Mouse (Mus musculus) forebrain, embryonic 10.5 days (tissue): ENCODE measurements around the gene Mroh3. TPM values are rescaled to one million over a fixed set of nuclear protein-coding genes. Genes with fewer than 3 reads are reported as not detected.
A peak's percentile ranks its signal among the peaks of the same experiment; 100 is the strongest.

ENCODE experiments used
- DNase-seq: peaks from one replicate; pipeline ENCODE4 v3.0.0-alpha.2; 2017; ENCODE audit warnings: low spot score; ENCODE audit errors: extremely low spot score
- H3K27ac ChIP-seq: fragments of 300-500 bp; sonication (generic); 2 replicates; pipeline ENCODE4 v1.5.1; 2016; ENCODE audit warnings: mild to moderate bottlenecking
- H3K27me3 ChIP-seq: fragments of 300-500 bp; sonication (generic); 2 replicates; pipeline ENCODE4 v1.6.1; 2016; ENCODE audit warnings: mild to moderate bottlenecking; ENCODE audit not compliant: poor library complexity, severe bottlenecking
- H3K36me3 ChIP-seq: fragments of 300-500 bp; sonication (generic); replicated peaks from 2 replicates; pipeline ENCODE4 v1.6.1; 2016; ENCODE audit warnings: mild to moderate bottlenecking, moderate library complexity
- H3K4me1 ChIP-seq: fragments of 300-500 bp; sonication (generic); 2 replicates; pipeline ENCODE4 v1.6.1; 2016
- H3K4me3 ChIP-seq: fragments of 300-500 bp; sonication (generic); 2 replicates; pipeline ENCODE4 v1.5.1; 2016; ENCODE audit warnings: mild to moderate bottlenecking, moderate library complexity
- H3K9me3 ChIP-seq: fragments of 300-500 bp; sonication (generic); 2 replicates; pipeline ENCODE4 v1.6.1; 2016; ENCODE audit warnings: mild to moderate bottlenecking, moderate library complexity
- WGBS: fragments of 180-500 bp; shearing (Covaris S2); methylation state at CpG from one replicate; pipeline ENCODE4 v1.1.7; 2016; 5-methylcytosine and 5-hydroxymethylcytosine counted together
- polyA plus RNA-seq: library from polyadenylated mRNA; unstranded; fragments of >200 nt; fragmentation: Nextera tagmentation; extraction: Ambion mirVana; gene quantifications from 2 replicates; pipeline ENCODE4 v1.2.1, GENCODE M21; 2016

The Mroh3 gene
- polyA plus RNA-seq, 1 experiment from 2014 or later: 0.27 TPM

GRCm38 (mm10) chr1:136223758-136224342 is 11.2 kb upstream of the Mroh3 start:
- H3K36me3 ChIP-seq: peaks cover 97% of the 10 kb centered on the region
- WGBS: 92% methylated on average over 10 of the region's 10 CpGs
- no peak overlapping the region for H3K27ac ChIP-seq
- H3K27me3 ChIP-seq: peaks cover 3% of the 10 kb centered on the region; the same call in 1 of the 2 replicates
- no peak for DNase-seq
- H3K4me1 ChIP-seq: peaks cover 15% of the 10 kb centered on the region
- no peaks in the 10 kb centered on the region for H3K9me3 ChIP-seq
- no peak overlapping the region for H3K4me3 ChIP-seq

GRCm38 (mm10) chr1:136222386-136222785 is 9.8 kb upstream of the Mroh3 start:
- no peak for DNase-seq
- Histone ChIP-seq H3K9me3 (no peaks in the 10 kb centered on the region), H3K36me3 (peaks cover 100% of the 10 kb centered on the region), H3K4me3 (no peak overlapping the region), H3K4me1 (0 out of 2 replicates have a peak, but pooled peaks cover 3% of the 10 kb centered on the region), H3K27ac (no peak overlapping the region), H3K27me3 (peaks cover 2% of the 10 kb centered on the region; the same call in 1 of the 2 replicates)
- 96% methylated on average over 10 of the region's 10 CpGs for WGBS

GRCm38 (mm10) chr1:136220037-136220871 is 7.6 kb upstream of the Mroh3 start:
- 80% methylated on average over 10 of the region's 10 CpGs for WGBS
- Histone ChIP-seq H3K4me1 (no peaks in the 10 kb centered on the region), H3K27ac (no peak overlapping the region), H3K4me3 (no peak overlapping the region), H3K36me3 (peaks cover 100% of the 10 kb centered on the region), H3K9me3 (no peaks in the 10 kb centered on the region), H3K27me3 (no peaks in the 10 kb centered on the region)
- no peak for DNase-seq

- H3K27me3 ChIP-seq: no peaks in the 10 kb centered on the region
- H3K4me1 ChIP-seq: no peaks in the 10 kb centered on the region
- H3K36me3 ChIP-seq: peaks cover 88% of the 10 kb centered on the region
- H3K4me3 ChIP-seq: no peak overlapping the region
- DNase-seq: no peak
- WGBS: 88% methylated on average over 15 of the region's 15 CpGs
- no peaks in the 10 kb centered on the region for H3K9me3 ChIP-seq
- no peak overlapping the region for H3K27ac ChIP-seq
These were observed 1.7 kb upstream of the Mroh3 start for GRCm38 (mm10) chr1:136214304-136214703.

GRCm38 (mm10) chr1:136190033-136190432 is 22.6 kb downstream of the Mroh3 start:
- H3K9me3 ChIP-seq: no peaks in the 10 kb centered on the region
- H3K27me3 ChIP-seq: no peaks in the 10 kb centered on the region
- no peaks in the 10 kb centered on the region for H3K36me3 ChIP-seq
- 93% methylated on average over 5 of the region's 5 CpGs for WGBS
- no peak for DNase-seq
- H3K4me3 ChIP-seq: no peak overlapping the region
- no peaks in the 10 kb centered on the region for H3K4me1 ChIP-seq
- no peak overlapping the region for H3K27ac ChIP-seq

GRCm38 (mm10) chr1:136179511-136180001 is 33.1 kb downstream of the Mroh3 start:
- H3K4me3 ChIP-seq: no peak overlapping the region
- no peak for DNase-seq
- WGBS: 86% methylated on average over 2 of the region's 2 CpGs
- H3K27ac ChIP-seq: no peak overlapping the region
- peaks cover 7% of the 10 kb centered on the region for H3K4me1 ChIP-seq
- H3K9me3 ChIP-seq: no peaks in the 10 kb centered on the region
- 0 out of 2 replicates have a peak, but pooled peaks cover 4% of the 10 kb centered on the region for H3K27me3 ChIP-seq
- peaks cover 25% of the 10 kb centered on the region for H3K36me3 ChIP-seq

GRCm38 (mm10) chr1:136178741-136179140 is 33.9 kb downstream of the Mroh3 start:
- Histone ChIP-seq H3K4me3 (no peak overlapping the region), H3K9me3 (no peaks in the 10 kb centered on the region), H3K4me1 (peaks cover 15% of the 10 kb centered on the region), H3K36me3 (peaks cover 28% of the 10 kb centered on the region), H3K27ac (no peak overlapping the region), H3K27me3 (0 out of 2 replicates have a peak, but pooled peaks cover 6% of the 10 kb centered on the region)
- 67% methylated on average over 6 of the region's 6 CpGs for WGBS
- no peak for DNase-seq

GRCm38 (mm10) chr1:136177085-136177484 is 35.5 kb downstream of the Mroh3 start:
- Histone ChIP-seq H3K4me3 (no peak overlapping the region), H3K36me3 (peaks cover 45% of the 10 kb centered on the region), H3K27ac (no peak overlapping the region), H3K4me1 (peaks cover 30% of the 10 kb centered on the region), H3K9me3 (no peaks in the 10 kb centered on the region), H3K27me3 (peaks cover 9% of the 10 kb centered on the region; the same call in 1 of the 2 replicates)
- DNase-seq: no peak
- WGBS: 81% methylated on average over 2 of the region's 2 CpGs

- Histone ChIP-seq H3K9me3 (no peaks in the 10 kb centered on the region), H3K27ac (no peak overlapping the region), H3K27me3 (peaks cover 9% of the 10 kb centered on the region; the same call in 1 of the 2 replicates), H3K36me3 (peaks cover 59% of the 10 kb centered on the region), H3K4me3 (no peak overlapping the region), H3K4me1 (peaks cover 30% of the 10 kb centered on the region)
- 39% methylated on average over 6 of the region's 6 CpGs for WGBS
- peak; percentile 65 for DNase-seq
These were observed 37.4 kb downstream of the Mroh3 start for GRCm38 (mm10) chr1:136175183-136175582.

GRCm38 (mm10) chr1:136174101-136174606 is 38.5 kb downstream of the Mroh3 start:
- Histone ChIP-seq H3K9me3 (no peaks in the 10 kb centered on the region), H3K36me3 (peaks cover 62% of the 10 kb centered on the region), H3K4me3 (no peak overlapping the region), H3K4me1 (peaks cover 34% of the 10 kb centered on the region), H3K27ac (peak overlapping the region; percentile 48), H3K27me3 (peaks cover 9% of the 10 kb centered on the region; the same call in 1 of the 2 replicates)
- peak; percentile 22 for DNase-seq
- 16% methylated on average over 13 of the region's 13 CpGs for WGBS

- 82% methylated on average over 12 of the region's 12 CpGs for WGBS
- no peaks in the 10 kb centered on the region for H3K9me3 ChIP-seq
- H3K36me3 ChIP-seq: peaks cover 67% of the 10 kb centered on the region
- peaks cover 34% of the 10 kb centered on the region for H3K4me1 ChIP-seq
- no peak overlapping the region for H3K4me3 ChIP-seq
- H3K27ac ChIP-seq: no peak overlapping the region
- DNase-seq: no peak
- peaks cover 9% of the 10 kb centered on the region; the same call in 1 of the 2 replicates for H3K27me3 ChIP-seq
These were observed 39.9 kb downstream of the Mroh3 start for GRCm38 (mm10) chr1:136172696-136173095.

- peaks cover 56% of the 10 kb centered on the region for H3K36me3 ChIP-seq
- peak; percentile 74 for DNase-seq
- no peak overlapping the region for H3K27ac ChIP-seq
- peaks cover 9% of the 10 kb centered on the region; the same call in 1 of the 2 replicates for H3K27me3 ChIP-seq
- no peak overlapping the region for H3K4me3 ChIP-seq
- peaks cover 44% of the 10 kb centered on the region for H3K4me1 ChIP-seq
- no peaks in the 10 kb centered on the region for H3K9me3 ChIP-seq
- WGBS: 12% methylated on average over 5 of the region's 5 CpGs
These were observed 42.5 kb downstream of the Mroh3 start for GRCm38 (mm10) chr1:136170109-136170508.
